Mouse (Mus musculus): ENCODE results near the gene Ccr8.

The Ccr8 gene

DNA sequence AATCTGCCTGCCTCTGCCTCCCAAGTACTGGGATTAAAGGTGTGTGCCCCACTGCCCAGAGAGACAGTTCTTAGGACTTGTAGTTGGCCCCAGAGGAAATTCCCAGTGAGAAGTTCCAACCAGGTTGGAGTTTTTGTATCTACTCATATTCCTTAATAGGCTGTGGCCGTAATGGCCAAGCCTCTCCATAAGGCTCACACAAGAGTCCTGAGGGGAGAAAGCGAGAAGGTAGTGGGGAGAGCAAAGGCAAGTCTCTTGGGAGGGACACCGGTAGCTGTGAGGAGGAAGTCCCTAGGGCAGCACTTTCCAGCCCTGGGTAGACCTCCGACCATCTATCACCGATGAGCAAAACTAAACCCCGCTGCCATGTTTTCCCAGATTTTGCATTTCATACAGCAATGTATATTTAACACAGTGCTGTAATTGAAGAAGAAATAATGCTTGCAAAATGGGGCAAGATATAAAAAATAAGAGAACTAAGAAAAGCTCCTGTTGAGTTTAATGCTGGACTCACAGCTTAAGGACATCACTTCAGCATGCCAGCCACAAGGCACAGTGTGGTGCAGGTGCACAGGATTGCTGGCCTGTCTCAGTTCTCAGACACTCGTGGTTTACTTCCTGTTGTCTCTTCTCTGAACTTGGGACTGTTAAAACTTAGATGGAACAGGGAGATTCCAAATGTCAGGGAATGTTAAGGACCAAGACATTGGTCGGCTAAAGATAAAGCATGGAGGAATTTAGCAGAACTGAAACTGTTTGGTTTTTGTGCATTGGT lies 41.3 kb downstream of the Ccr8 start:
- no peak for DNase-seq (ENCODE audit: low spot score in 2 of 2)

DNA sequence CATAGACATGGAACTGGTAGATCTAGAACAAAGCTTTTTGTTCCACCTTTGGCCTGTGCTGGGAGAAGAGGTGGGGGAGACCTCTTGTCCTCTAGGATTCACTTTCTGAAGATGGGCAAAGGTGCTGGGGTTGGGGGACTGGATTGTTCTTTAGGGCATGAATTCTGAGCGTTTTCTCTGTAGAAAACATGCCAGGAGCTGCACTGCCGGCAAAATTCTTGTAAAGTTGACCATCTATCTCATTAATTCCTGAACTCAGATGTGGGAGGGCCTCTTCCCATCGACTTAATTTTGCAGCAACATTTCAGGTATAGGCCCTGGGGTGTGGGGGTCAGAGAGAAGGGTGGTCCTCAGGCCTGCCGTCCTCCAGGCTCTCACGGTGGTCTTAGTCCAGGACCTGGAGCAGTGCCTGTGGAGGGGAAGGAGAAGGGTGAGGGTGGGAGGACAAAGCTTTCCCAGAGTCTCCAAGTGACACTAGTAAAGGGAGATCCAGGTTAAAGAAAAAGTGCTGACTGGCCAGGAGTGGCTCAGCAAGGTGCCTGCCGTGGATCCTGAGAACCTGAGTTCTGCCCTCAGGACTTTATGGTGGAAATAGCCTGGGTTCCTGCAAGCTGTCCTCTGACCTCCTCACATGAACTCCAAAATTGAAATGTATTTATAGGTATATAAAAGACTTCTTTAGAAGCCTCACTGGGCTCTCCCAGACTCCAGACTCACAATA lies 42.0 kb downstream of the Ccr8 start:
- no peak for DNase-seq (ENCODE audit: low spot score in 2 of 2)

DNA sequence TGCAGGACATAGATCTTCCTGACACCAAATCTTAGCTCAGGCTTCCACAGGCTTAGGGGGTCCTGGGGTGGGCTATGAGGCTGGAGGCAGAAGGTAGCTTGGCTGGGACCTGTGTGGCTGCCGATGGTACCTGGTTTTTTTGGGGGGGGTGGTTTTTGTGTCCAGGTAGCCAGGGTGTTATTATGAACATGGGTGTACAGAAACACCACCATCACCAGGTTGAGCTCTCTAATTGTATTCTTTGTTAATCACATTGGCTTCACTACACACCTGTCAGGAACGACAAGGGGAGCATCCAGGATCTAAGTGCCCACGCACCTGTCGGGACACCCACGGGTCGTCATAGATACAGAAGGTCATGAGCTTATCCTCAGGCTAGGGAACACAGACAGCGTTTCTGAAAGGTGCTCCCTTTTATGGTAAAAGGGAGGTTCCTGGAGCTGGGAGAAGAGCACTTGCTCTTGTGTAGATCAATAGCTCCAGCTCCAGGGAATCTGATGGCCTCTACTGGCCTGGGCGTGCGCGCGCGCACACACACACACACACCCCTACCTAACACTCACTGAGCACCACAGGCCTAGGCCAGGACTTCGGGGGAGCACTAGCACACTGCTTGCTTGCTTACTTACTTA lies 42.7 kb downstream of the Ccr8 start:
- DNase-seq (ENCODE audit: low spot score in 2 of 2): no peak

DNA sequence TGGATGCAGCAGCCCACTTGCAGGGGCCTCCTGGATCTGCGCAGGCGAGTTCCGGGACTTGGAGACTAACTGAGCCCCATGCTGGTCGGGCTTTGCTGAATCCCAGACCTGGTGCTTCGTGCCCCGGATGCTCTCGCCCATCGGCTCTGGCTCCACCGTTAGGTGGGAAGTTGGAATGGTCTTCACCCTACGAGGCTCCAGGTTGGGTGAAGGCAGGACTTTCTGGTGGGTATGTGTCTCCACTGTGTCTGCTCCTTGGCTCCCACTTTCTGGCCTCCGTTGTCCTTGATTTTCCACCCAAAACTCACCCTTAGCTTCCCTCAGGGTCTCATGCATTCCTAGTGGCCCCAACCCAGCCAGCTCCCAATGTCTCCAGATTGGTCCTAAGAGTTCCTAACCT lies 43.5 kb downstream of the Ccr8 start:
- DNase-seq (ENCODE audit: low spot score in 2 of 2): no peak

DNA sequence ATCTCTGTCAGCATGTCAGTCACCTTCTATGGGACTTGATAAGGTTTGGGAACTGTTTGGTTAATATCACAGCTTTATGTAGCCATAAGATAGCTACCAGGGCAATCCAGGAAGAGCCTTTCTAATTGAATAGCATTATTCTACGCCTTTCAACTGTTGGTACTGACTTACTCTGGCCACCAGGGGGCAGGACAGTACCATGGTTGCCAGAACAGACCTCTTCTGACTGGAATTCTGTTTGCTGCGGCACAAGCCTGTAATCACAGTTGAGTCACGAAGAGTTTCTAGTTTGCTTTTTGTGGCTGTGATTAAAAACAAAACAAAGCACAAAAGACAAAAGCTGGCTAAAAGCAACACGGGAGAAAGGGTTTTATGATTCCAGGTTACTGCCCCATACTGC lies 48.7 kb downstream of the Ccr8 start:
- peak; percentile 53 to 83 for DNase-seq (ENCODE audit: low spot score in 2 of 2)

DNA sequence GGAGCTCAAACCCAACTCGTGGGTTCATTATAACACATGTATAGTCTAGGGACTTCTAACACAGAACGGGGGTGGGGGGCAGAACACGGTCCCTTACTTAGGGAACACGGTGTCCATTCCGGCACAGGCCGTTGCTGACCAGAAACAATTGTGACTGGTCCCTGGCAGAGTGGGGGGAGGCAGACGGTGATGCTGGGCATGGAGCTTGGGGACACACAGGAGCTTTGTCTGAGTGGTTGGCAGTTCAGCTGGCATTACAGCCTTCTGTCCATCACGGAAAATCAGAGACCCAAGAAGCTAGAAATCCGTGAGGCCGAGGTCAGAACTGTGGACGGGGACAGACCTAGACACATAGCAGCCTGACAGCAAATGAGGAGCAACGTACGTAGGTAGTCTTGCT lies 52.6 kb downstream of the Ccr8 start:
- DNase-seq (ENCODE audit: low spot score in 2 of 2): no peak

Measured in urinary bladder, postnatal 4 days (tissue).